Mouse (Mus musculus): ENCODE results near the gene Cygb. TPM values are rescaled to one million over a fixed set of nuclear protein-coding genes. Genes with fewer than 3 reads are reported as not detected.

Gene Cygb
- total and polyA plus RNA-seq, 3 experiments, result 2.2 to 8.7 TPM; not detected in 1

GRCm38 (mm10) chr11:116620073-116620472 is 34.0 kb downstream of the Cygb start:
- Histone ChIP-seq H3K4me3 (ENCODE audit: control insufficient read depth in 1 of 2, insufficient read depth in 1 of 2, low read depth in 2 of 2, low read length in 2 of 2) (peak overlapping the region; percentile 13 to 45), H3K79me2 (ENCODE audit: control insufficient read depth, insufficient read depth, low read length, poor library complexity) (peaks cover 6% of the 10 kb centered on the region), H3K9me3 (replicated peaks; ENCODE audit: insufficient read depth, low read length) (no peaks in the 10 kb centered on the region), H3K27me3 (ENCODE audit: control insufficient read depth in 1 of 2, insufficient read depth in 2 of 2, low read length in 2 of 2) (no peaks in the 10 kb centered on the region), H3K4me1 (ENCODE audit: control insufficient read depth in 1 of 2, insufficient read depth in 2 of 2, low read length in 2 of 2) (peaks cover 27 to 72% of the 10 kb centered on the region in 2 experiments), H3K36me3 (ENCODE audit: control insufficient read depth in 1 of 2, insufficient read depth in 2 of 2, low read length in 2 of 2) (peaks cover 0 to 37% of the 10 kb centered on the region in 2 experiments; a peak in 2 of 4 replicates), H3K27ac (ENCODE audit: control insufficient read depth, low read depth, low read length) (peak overlapping the region; percentile 65), H3K9ac (ENCODE audit: control insufficient read depth, low read depth, low read length, poor library complexity, severe bottlenecking) (peak overlapping the region; percentile 34)
- DNase-seq (ENCODE audit: low read depth, low spot score), result peak; percentile 89
- TF ChIP-seq MYB (IDR thresholded peaks at IDR 0.05; ENCODE audit: low read depth, low read length), result 0 out of 2 replicates have a peak, but pooled peaks have one; percentile 7
- TF ChIP-seq MAX (IDR thresholded peaks at IDR 0.05; ENCODE audit: low read length), result peak; percentile 92
- TF ChIP-seq RAD21 (IDR thresholded peaks at IDR 0.05; ENCODE audit: low read depth, low read length), result no peak
- peak; percentile 79; the same call in 1 of the 2 replicates for TF ChIP-seq MYC (IDR thresholded peaks at IDR 0.05; ENCODE audit: low read depth, low read length)
- TF ChIP-seq USF1 (IDR thresholded peaks at IDR 0.05; ENCODE audit: low read depth, low read length), result 0 out of 2 replicates have a peak, but pooled peaks have one; percentile 23
- peak in 1 of 2 experiments; percentile 41; a peak in 1 of 4 replicates for TF ChIP-seq POLR2A (IDR thresholded peaks at IDR 0.05; ENCODE audit: control insufficient read depth in 1 of 2, insufficient read depth in 1 of 2, low read depth in 1 of 2, low read length in 2 of 2, poor library complexity in 1 of 2)
- no peak for TF ChIP-seq KAT2A (conservative IDR thresholded peaks at IDR 0.05; ENCODE audit: low read depth, low read length)
- peak; percentile 95 for TF ChIP-seq MXI1 (IDR thresholded peaks at IDR 0.05; ENCODE audit: low read depth, low read length)
- no peak for TF ChIP-seq JUND (IDR thresholded peaks at IDR 0.05; ENCODE audit: low read depth, low read length)
- TF ChIP-seq MAZ (IDR thresholded peaks at IDR 0.05; ENCODE audit: low read depth, low read length), result peak; percentile 88
- peak; percentile 83 for TF ChIP-seq RCOR1 (IDR thresholded peaks at IDR 0.05; ENCODE audit: low read depth, low read length)
- 0 out of 2 replicates have a peak, but pooled peaks have one; percentile 20 for TF ChIP-seq BHLHE40 (IDR thresholded peaks at IDR 0.05; ENCODE audit: borderline replicate concordance, low read depth, low read length)
- TF ChIP-seq POLR2AphosphoS5 (IDR thresholded peaks at IDR 0.05; ENCODE audit: borderline replicate concordance, low read depth, low read length), result no peak
- no peak for TF ChIP-seq UBTF (IDR thresholded peaks at IDR 0.05; ENCODE audit: borderline replicate concordance, insufficient read depth, low read depth, low read length)
- peak; percentile 87 to 91 for TF ChIP-seq EP300 (IDR thresholded peaks at IDR 0.05; ENCODE audit: low read depth in 1 of 2, low read length in 2 of 2)
- TF ChIP-seq TCF12 (IDR thresholded peaks at IDR 0.05; ENCODE audit: low read depth, low read length), result peak; percentile 91
- TF ChIP-seq SIN3A (IDR thresholded peaks at IDR 0.05; ENCODE audit: low read length), result peak; percentile 99
- TF ChIP-seq MAFK (IDR thresholded peaks at IDR 0.05; ENCODE audit: borderline replicate concordance, low read depth, low read length), result peak; percentile 37; the same call in 1 of the 2 replicates
- TF ChIP-seq ZMIZ1 (IDR thresholded peaks at IDR 0.05; ENCODE audit: low read depth, low read length), result peak; percentile 50; the same call in 1 of the 2 replicates
- TF ChIP-seq POLR2AphosphoS2 (IDR thresholded peaks at IDR 0.05; ENCODE audit: low read length), result no peak
- no peak for TF ChIP-seq ZKSCAN1 (IDR thresholded peaks at IDR 0.05; ENCODE audit: low read depth, low read length)
- 0 out of 2 replicates have a peak, but pooled peaks have one; percentile 8 for TF ChIP-seq GABPA (IDR thresholded peaks at IDR 0.05; ENCODE audit: low read depth, low read length)
- no peak for TF ChIP-seq ELF1 (IDR thresholded peaks at IDR 0.05; ENCODE audit: low read depth, low read length)
- TF ChIP-seq ZC3H11A (IDR thresholded peaks at IDR 0.05; ENCODE audit: low read depth, low read length), result no peak
- peak; percentile 99 for TF ChIP-seq ETS1 (IDR thresholded peaks at IDR 0.05; ENCODE audit: low read depth, low read length)
- TF ChIP-seq MEF2A (IDR thresholded peaks at IDR 0.05; ENCODE audit: extremely low read depth, insufficient replicate concordance, low read depth, low read length, poor library complexity, severe bottlenecking), result no peak
- peak; percentile 93 for TF ChIP-seq GATA1 (IDR thresholded peaks at IDR 0.05; ENCODE audit: low read depth, low read length)
- no peak for TF ChIP-seq TBP (IDR thresholded peaks at IDR 0.05; ENCODE audit: low read depth, low read length)
- no peak for TF ChIP-seq SMC3 (IDR thresholded peaks at IDR 0.05; ENCODE audit: low read depth, low read length)
- TF ChIP-seq TAL1 (IDR thresholded peaks at IDR 0.05; ENCODE audit: low read length), result peak; percentile 47; the same call in 1 of the 2 replicates
- TF ChIP-seq CHD1 (IDR thresholded peaks at IDR 0.05; ENCODE audit: low read depth, low read length), result no peak
- no peak for TF ChIP-seq CTCF (IDR thresholded peaks at IDR 0.05 in 2 of 3, conservative IDR thresholded peaks at IDR 0.05 in 1 of 3; ENCODE audit: control insufficient read depth in 1 of 3, insufficient read depth in 1 of 3, low read depth in 2 of 3, low read length in 3 of 3, poor library complexity in 1 of 3, severe bottlenecking in 1 of 3)
- TF ChIP-seq USF2 (IDR thresholded peaks at IDR 0.05; ENCODE audit: borderline replicate concordance in 1 of 2, insufficient read depth in 1 of 2, low read depth in 1 of 2, low read length in 2 of 2), result no peak
- peak; percentile 45; the same call in 1 of the 2 replicates for TF ChIP-seq HCFC1 (IDR thresholded peaks at IDR 0.05; ENCODE audit: low read depth, low read length)
- TF ChIP-seq ZNF384 (IDR thresholded peaks at IDR 0.05; ENCODE audit: low read depth, low read length), result peak; percentile 37; the same call in 1 of the 2 replicates
- TF ChIP-seq NELFE (IDR thresholded peaks at IDR 0.05; ENCODE audit: low read depth, low read length), result 0 out of 2 replicates have a peak, but pooled peaks have one; percentile 22
- TF ChIP-seq E2F4 (IDR thresholded peaks at IDR 0.05; ENCODE audit: borderline replicate concordance, low read depth, low read length), result no peak
